Mouse (Mus musculus) midbrain, embryonic 10.5 days (tissue): Measurements from ENCODE around the gene Slc5a2. TPM values are rescaled to one million over a fixed set of nuclear protein-coding genes. Genes with fewer than 3 reads are reported as not detected.

ENCODE experiments used
- DNase-seq: peaks from one replicate; pipeline ENCODE4 v3.0.0-alpha.2; 2017; ENCODE audit warnings: low spot score
- H3K27ac ChIP-seq: fragments of 300-500 bp; sonication (generic); replicated peaks from 2 replicates; pipeline ENCODE4 v1.5.1; 2016; ENCODE audit warnings: mild to moderate bottlenecking
- H3K27me3 ChIP-seq: fragments of 300-500 bp; sonication (generic); 2 replicates; pipeline ENCODE4 v1.6.1; 2016; ENCODE audit warnings: low read depth, mild to moderate bottlenecking; ENCODE audit not compliant: poor library complexity, severe bottlenecking
- H3K36me3 ChIP-seq: fragments of 300-500 bp; sonication (generic); 2 replicates; pipeline ENCODE4 v1.6.1; 2016; ENCODE audit warnings: mild to moderate bottlenecking, moderate library complexity
- H3K4me1 ChIP-seq: fragments of 300-500 bp; sonication (generic); 2 replicates; pipeline ENCODE4 v1.6.1; 2016
- H3K4me3 ChIP-seq: fragments of 300-500 bp; sonication (generic); 2 replicates; pipeline ENCODE4 v1.5.1; 2016; ENCODE audit warnings: mild to moderate bottlenecking, moderate library complexity
- H3K9me3 ChIP-seq: fragments of 300-500 bp; sonication (generic); replicated peaks from 2 replicates; pipeline ENCODE4 v1.6.1; 2016; ENCODE audit warnings: mild to moderate bottlenecking
- WGBS: fragments of 180-500 bp; shearing (Covaris S2); methylation state at CpG from one replicate; pipeline ENCODE4 v1.1.7; 2016; 5-methylcytosine and 5-hydroxymethylcytosine counted together
- polyA plus RNA-seq: library from polyadenylated mRNA; unstranded; fragments of >200 nt; fragmentation: Nextera tagmentation; extraction: Ambion mirVana; gene quantifications from 2 replicates; pipeline ENCODE4 v1.2.1, GENCODE M21; 2016

The Slc5a2 gene
- polyA plus RNA-seq, 1 experiment from 2014 or later, result 0.28 TPM

- peaks cover 31% of the 10 kb centered on the region for H3K27me3 ChIP-seq
- DNase-seq, result no peak
- no peaks in the 10 kb centered on the region for H3K36me3 ChIP-seq
- no peaks in the 10 kb centered on the region for H3K9me3 ChIP-seq
- 61% methylated on average over 5 of the region's 5 CpGs for WGBS
- H3K27ac ChIP-seq, result no peak overlapping the region
- H3K4me3 ChIP-seq, result no peak overlapping the region
- peaks cover 14% of the 10 kb centered on the region for H3K4me1 ChIP-seq
These were observed 8.6 kb upstream of the Slc5a2 start for GRCm38 (mm10) chr7:128256783-128257334.

GRCm38 (mm10) chr7:128266056-128266455, 599 bp downstream of the Slc5a2 start:
- H3K27ac ChIP-seq, result no peak overlapping the region
- no peaks in the 10 kb centered on the region for H3K9me3 ChIP-seq
- no peaks in the 10 kb centered on the region for H3K27me3 ChIP-seq
- DNase-seq, result no peak
- peaks cover 10% of the 10 kb centered on the region for H3K36me3 ChIP-seq
- no peak overlapping the region for H3K4me3 ChIP-seq
- 83% methylated on average over 5 of the region's 5 CpGs for WGBS
- peaks cover 6% of the 10 kb centered on the region; the same call in 1 of the 2 replicates for H3K4me1 ChIP-seq

- no peak overlapping the region for H3K4me3 ChIP-seq
- H3K36me3 ChIP-seq, result peaks cover 23% of the 10 kb centered on the region
- H3K4me1 ChIP-seq, result peaks cover 6% of the 10 kb centered on the region; the same call in 1 of the 2 replicates
- H3K27me3 ChIP-seq, result no peaks in the 10 kb centered on the region; the same call in 1 of the 2 replicates
- no peak overlapping the region for H3K27ac ChIP-seq
- no peaks in the 10 kb centered on the region for H3K9me3 ChIP-seq
- 69% methylated on average over 13 of the region's 13 CpGs for WGBS
- no peak for DNase-seq
These were observed 1.9 kb downstream of the Slc5a2 start for GRCm38 (mm10) chr7:128267391-128267790.

DNA sequence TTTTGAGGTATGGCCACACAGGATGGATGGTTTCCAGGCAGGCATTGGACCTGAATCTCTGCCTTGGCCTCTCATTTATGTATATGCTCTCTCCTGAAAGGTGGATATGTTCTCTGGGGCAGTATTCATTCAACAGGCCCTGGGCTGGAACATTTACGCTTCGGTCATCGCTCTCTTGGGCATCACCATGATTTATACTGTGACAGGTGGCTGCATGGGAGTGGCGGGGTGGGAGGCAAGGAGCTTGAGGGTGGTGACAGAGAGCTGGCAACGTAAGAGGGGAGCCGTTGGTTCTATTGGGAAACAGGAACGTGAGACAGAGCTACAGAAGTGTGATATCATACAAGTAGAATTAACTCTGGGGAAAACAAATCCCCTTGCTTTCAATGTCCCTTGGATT, 2.4 kb downstream of the Slc5a2 start:
- WGBS, result 96% methylated on average over 7 of the region's 7 CpGs

GRCm38 (mm10) chr7:128270431-128270850, 5.0 kb downstream of the Slc5a2 start:
- Histone ChIP-seq H3K27ac (peak overlapping the region; percentile 42; the same call in 1 of the 2 replicates), H3K36me3 (peaks cover 53% of the 10 kb centered on the region), H3K27me3 (peaks cover 9% of the 10 kb centered on the region), H3K4me1 (peaks cover 6% of the 10 kb centered on the region; the same call in 1 of the 2 replicates), H3K4me3 (no peak overlapping the region), H3K9me3 (no peaks in the 10 kb centered on the region)
- WGBS, result 58% methylated on average over 13 of the region's 13 CpGs
- DNase-seq, result no peak

More for the DNA sequence above, 2.4 kb downstream of the Slc5a2 start:
- Histone ChIP-seq H3K4me3 (no peak overlapping the region), H3K36me3 (peaks cover 27% of the 10 kb centered on the region), H3K9me3 (no peaks in the 10 kb centered on the region), H3K27ac (no peak overlapping the region), H3K27me3 (no peaks in the 10 kb centered on the region; the same call in 1 of the 2 replicates), H3K4me1 (peaks cover 6% of the 10 kb centered on the region; the same call in 1 of the 2 replicates)
- no peak for DNase-seq

GRCm38 (mm10) chr7:128271496-128271895, 6.0 kb downstream of the Slc5a2 start:
- WGBS, result 92% methylated on average over 9 of the region's 9 CpGs
- DNase-seq, result no peak
- Histone ChIP-seq H3K27me3 (peaks cover 19% of the 10 kb centered on the region), H3K36me3 (peaks cover 64% of the 10 kb centered on the region), H3K27ac (no peak overlapping the region), H3K4me3 (no peak overlapping the region), H3K9me3 (no peaks in the 10 kb centered on the region), H3K4me1 (peaks cover 6% of the 10 kb centered on the region; the same call in 1 of the 2 replicates)

DNA sequence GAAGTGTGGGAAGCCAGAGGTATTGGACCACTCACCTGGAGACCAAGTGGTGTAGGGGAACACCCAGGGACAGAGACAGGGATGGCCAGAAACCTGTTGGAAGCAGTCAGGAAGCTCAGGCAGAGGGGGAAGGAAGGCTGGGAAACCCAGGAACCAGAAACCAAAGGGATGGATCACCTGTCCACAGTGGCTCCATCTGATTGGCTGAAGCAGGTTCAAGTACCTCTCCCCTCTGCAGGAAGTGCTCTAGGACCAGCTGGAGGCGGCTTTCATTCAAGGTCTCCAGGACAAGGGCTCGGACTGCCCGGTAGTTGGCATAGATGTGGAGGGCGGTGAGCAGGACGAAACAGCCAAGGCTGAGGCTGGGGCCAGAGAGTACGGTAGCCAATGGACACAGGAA, 10.6 kb downstream of the Slc5a2 start:
- Histone ChIP-seq H3K9me3 (no peaks in the 10 kb centered on the region), H3K4me3 (no peak overlapping the region), H3K27me3 (peaks cover 65% of the 10 kb centered on the region), H3K4me1 (peaks cover 26% of the 10 kb centered on the region), H3K36me3 (peaks cover 84% of the 10 kb centered on the region), H3K27ac (no peak overlapping the region)
- WGBS, result 93% methylated on average over 6 of the region's 6 CpGs
- no peak for DNase-seq

GRCm38 (mm10) chr7:128279750-128280149, 14.3 kb downstream of the Slc5a2 start:
- no peak overlapping the region for H3K4me3 ChIP-seq
- DNase-seq, result no peak
- peaks cover 53% of the 10 kb centered on the region for H3K36me3 ChIP-seq
- peaks cover 56% of the 10 kb centered on the region for H3K4me1 ChIP-seq
- H3K27me3 ChIP-seq, result peaks cover 86% of the 10 kb centered on the region
- no peaks in the 10 kb centered on the region for H3K9me3 ChIP-seq
- WGBS, result 85% methylated on average over 4 of the region's 4 CpGs
- no peak overlapping the region for H3K27ac ChIP-seq

- 80% methylated on average over 11 of the region's 11 CpGs for WGBS
- Histone ChIP-seq H3K4me3 (no peak overlapping the region), H3K36me3 (peaks cover 47% of the 10 kb centered on the region), H3K9me3 (no peaks in the 10 kb centered on the region), H3K27ac (no peak overlapping the region), H3K27me3 (peaks cover 88% of the 10 kb centered on the region), H3K4me1 (peaks cover 54% of the 10 kb centered on the region)
- DNase-seq, result no peak
These were observed 16.3 kb downstream of the Slc5a2 start for GRCm38 (mm10) chr7:128281765-128282164.

DNA sequence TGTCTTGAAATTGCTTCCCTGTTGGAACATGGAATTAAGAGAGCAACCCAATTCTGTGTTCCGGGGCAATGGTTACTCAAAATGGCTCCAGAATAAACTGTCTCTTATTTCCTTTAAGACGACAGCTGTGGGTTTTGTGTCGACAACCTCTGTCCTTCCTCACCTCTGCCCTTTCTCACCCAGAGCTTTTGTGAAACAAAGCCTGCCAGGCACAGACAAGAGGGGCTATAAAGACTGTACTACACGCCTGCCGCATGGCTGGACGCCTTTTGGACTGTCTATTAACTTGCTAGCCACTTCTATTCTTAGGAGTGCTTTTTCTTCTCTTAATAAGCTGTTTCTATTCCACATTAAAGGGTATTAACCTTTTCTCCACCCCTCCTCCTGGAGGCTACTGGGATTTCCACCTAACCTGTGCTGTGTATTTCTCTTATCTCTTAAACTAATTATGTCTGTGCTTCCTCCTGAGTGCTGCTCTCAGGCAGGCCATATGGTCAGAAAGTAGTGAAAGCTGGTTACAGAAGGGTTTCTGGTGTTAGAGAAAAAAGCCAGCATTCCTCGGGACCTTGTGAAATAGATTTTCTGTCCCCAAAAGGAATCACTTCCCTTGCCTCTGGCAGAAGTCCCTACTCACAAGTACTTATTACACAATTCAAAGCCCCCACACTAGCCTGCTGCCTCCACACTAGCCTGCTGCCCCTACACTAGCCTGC, 17.2 kb downstream of the Slc5a2 start:
- peak; percentile 60 for DNase-seq
- peaks cover 88% of the 10 kb centered on the region for H3K27me3 ChIP-seq
- H3K4me1 ChIP-seq, result peaks cover 45% of the 10 kb centered on the region
- H3K36me3 ChIP-seq, result peaks cover 50% of the 10 kb centered on the region
- no peak overlapping the region for H3K4me3 ChIP-seq
- H3K9me3 ChIP-seq, result no peaks in the 10 kb centered on the region
- 10% methylated on average over 7 of the region's 7 CpGs for WGBS
- H3K27ac ChIP-seq, result peak overlapping the region; percentile 75

DNA sequence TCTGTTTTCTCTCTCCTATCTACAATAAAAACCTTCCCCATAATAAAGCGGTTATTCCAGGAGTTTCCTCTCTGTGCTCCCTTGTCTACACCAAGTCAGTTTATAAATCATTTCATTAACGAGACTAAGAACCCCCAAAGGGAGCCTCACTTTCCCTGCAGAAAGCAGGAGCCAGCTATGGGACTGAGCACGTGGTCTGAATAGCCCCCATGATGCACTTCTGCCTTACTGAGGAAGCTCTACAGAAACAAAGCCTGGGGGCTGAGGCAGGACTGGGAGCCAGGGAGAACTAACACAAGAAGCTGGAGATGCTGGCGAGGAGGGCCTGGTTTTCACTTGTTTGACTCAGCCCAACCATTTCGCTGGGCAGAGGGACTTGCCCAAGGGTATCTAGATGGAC, 18.6 kb downstream of the Slc5a2 start:
- no peak for DNase-seq
- 71% methylated on average over 5 of the region's 5 CpGs for WGBS
- no peak overlapping the region for H3K4me3 ChIP-seq
- H3K9me3 ChIP-seq, result no peaks in the 10 kb centered on the region
- peaks cover 88% of the 10 kb centered on the region for H3K27me3 ChIP-seq
- peaks cover 52% of the 10 kb centered on the region for H3K36me3 ChIP-seq
- H3K4me1 ChIP-seq, result peaks cover 51% of the 10 kb centered on the region
- H3K27ac ChIP-seq, result peak overlapping the region; percentile 75; the same call in 1 of the 2 replicates

GRCm38 (mm10) chr7:128285060-128285459, 19.6 kb downstream of the Slc5a2 start:
- Histone ChIP-seq H3K36me3 (peaks cover 43% of the 10 kb centered on the region), H3K27me3 (peaks cover 82% of the 10 kb centered on the region), H3K4me3 (no peak overlapping the region), H3K9me3 (no peaks in the 10 kb centered on the region), H3K27ac (peak overlapping the region; percentile 59; the same call in 1 of the 2 replicates), H3K4me1 (peaks cover 61% of the 10 kb centered on the region)
- DNase-seq, result no peak
- WGBS, result 87% methylated on average over 8 of the region's 8 CpGs

DNA sequence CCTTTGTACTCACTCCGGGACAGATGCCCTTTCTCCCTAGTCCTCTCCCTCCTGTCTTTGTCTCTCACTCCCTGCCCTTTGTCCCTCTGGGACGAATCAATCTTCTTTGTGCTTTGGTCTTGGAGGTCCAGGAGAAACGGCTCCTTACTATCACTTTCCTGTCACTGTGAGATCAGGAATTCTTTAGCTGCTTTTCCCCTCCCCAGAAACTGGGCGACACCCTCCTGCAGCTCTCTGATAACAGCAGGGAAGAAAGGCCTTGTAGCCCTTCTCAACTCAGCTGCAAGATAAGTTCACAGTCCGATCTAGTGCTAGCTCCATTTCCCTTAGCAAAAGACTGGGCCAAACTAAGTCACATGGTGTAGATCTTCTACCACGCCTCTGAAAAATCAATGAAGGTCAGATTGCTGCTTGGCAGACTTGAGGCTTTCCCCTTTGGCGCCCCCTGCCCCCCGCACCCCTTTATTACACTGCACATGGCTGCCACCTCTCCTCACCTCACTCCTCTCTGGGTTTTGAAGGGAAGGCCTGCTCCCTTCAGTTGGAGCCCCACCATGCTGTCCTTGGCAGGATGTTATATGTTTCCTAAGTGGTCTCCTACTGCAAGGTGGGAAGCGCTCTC, 23.6 kb downstream of the Slc5a2 start:
- peak overlapping the region; percentile 72 for H3K27ac ChIP-seq
- no peaks in the 10 kb centered on the region for H3K9me3 ChIP-seq
- 17% methylated on average over 9 of the region's 9 CpGs for WGBS
- H3K27me3 ChIP-seq, result peaks cover 69% of the 10 kb centered on the region
- H3K4me3 ChIP-seq, result no peak overlapping the region
- peak; percentile 54 for DNase-seq
- H3K36me3 ChIP-seq, result peaks cover 56% of the 10 kb centered on the region
- H3K4me1 ChIP-seq, result peaks cover 25% of the 10 kb centered on the region
